Mouse (Mus musculus): ENCODE data around the gene Prlr. TPM values are rescaled to one million over a fixed set of nuclear protein-coding genes. Genes with fewer than 3 reads are reported as not detected.

Gene Prlr
- polyA plus RNA-seq, 1 experiment: 82.0 TPM

- no peaks in the 10 kb centered on the region for H3K36me3 ChIP-seq (ENCODE audit: control insufficient read depth, insufficient read depth, low read length)
- no peak for DNase-seq
- no peak for TF ChIP-seq CTCF (conservative IDR thresholded peaks at IDR 0.05; ENCODE audit: insufficient read depth, insufficient read length, low read depth, low read length)
- no peak for TF ChIP-seq POLR2A (IDR thresholded peaks at IDR 0.05; ENCODE audit: low read depth, low read length)
- WGBS: 54% methylated on average over 6 of the region's 6 CpGs
- H3K4me3 ChIP-seq (ENCODE audit: insufficient read depth, low read depth, low read length): no peak overlapping the region
- H3K27ac ChIP-seq (ENCODE audit: insufficient read depth, low read depth, low read length): no peak overlapping the region
- H3K27me3 ChIP-seq (replicated peaks; ENCODE audit: control insufficient read depth, insufficient read depth, low read length): no peaks in the 10 kb centered on the region
- no peaks in the 10 kb centered on the region for H3K4me1 ChIP-seq (ENCODE audit: control insufficient read depth, insufficient read depth, low read length)
These were observed 73.7 kb downstream of the Prlr start for GRCm38 (mm10) chr15:10250784-10251183.

GRCm38 (mm10) chr15:10252526-10252925, 75.5 kb downstream of the Prlr start:
- no peak overlapping the region for H3K4me3 ChIP-seq (ENCODE audit: insufficient read depth, low read depth, low read length)
- H3K36me3 ChIP-seq (ENCODE audit: control insufficient read depth, insufficient read depth, low read length): no peaks in the 10 kb centered on the region
- WGBS: 78% methylated on average over 1 of the region's 1 CpGs
- no peak for DNase-seq
- H3K27me3 ChIP-seq (replicated peaks; ENCODE audit: control insufficient read depth, insufficient read depth, low read length): no peaks in the 10 kb centered on the region
- H3K4me1 ChIP-seq (ENCODE audit: control insufficient read depth, insufficient read depth, low read length): no peaks in the 10 kb centered on the region
- H3K27ac ChIP-seq (ENCODE audit: insufficient read depth, low read depth, low read length): no peak overlapping the region
- TF ChIP-seq CTCF (conservative IDR thresholded peaks at IDR 0.05; ENCODE audit: insufficient read depth, insufficient read length, low read depth, low read length) (no peak), POLR2A (IDR thresholded peaks at IDR 0.05; ENCODE audit: low read depth, low read length) (no peak)

GRCm38 (mm10) chr15:10262219-10262618, 85.2 kb downstream of the Prlr start:
- Histone ChIP-seq H3K27me3 (replicated peaks; ENCODE audit: control insufficient read depth, insufficient read depth, low read length) (no peaks in the 10 kb centered on the region), H3K27ac (ENCODE audit: insufficient read depth, low read depth, low read length) (no peak overlapping the region), H3K4me3 (ENCODE audit: insufficient read depth, low read depth, low read length) (no peak overlapping the region), H3K36me3 (ENCODE audit: control insufficient read depth, insufficient read depth, low read length) (no peaks in the 10 kb centered on the region), H3K4me1 (ENCODE audit: control insufficient read depth, insufficient read depth, low read length) (no peaks in the 10 kb centered on the region)
- 94% methylated on average over 2 of the region's 2 CpGs for WGBS
- TF ChIP-seq CTCF (conservative IDR thresholded peaks at IDR 0.05; ENCODE audit: insufficient read depth, insufficient read length, low read depth, low read length): no peak
- no peak for DNase-seq

- TF ChIP-seq POLR2A (IDR thresholded peaks at IDR 0.05; ENCODE audit: low read depth, low read length): no peak
- no peak for TF ChIP-seq CTCF (conservative IDR thresholded peaks at IDR 0.05; ENCODE audit: insufficient read depth, insufficient read length, low read depth, low read length)
- no peak for DNase-seq
- Histone ChIP-seq H3K27me3 (replicated peaks; ENCODE audit: control insufficient read depth, insufficient read depth, low read length) (no peaks in the 10 kb centered on the region), H3K36me3 (ENCODE audit: control insufficient read depth, insufficient read depth, low read length) (no peaks in the 10 kb centered on the region), H3K4me3 (ENCODE audit: insufficient read depth, low read depth, low read length) (no peak overlapping the region), H3K27ac (ENCODE audit: insufficient read depth, low read depth, low read length) (no peak overlapping the region), H3K4me1 (ENCODE audit: control insufficient read depth, insufficient read depth, low read length) (no peaks in the 10 kb centered on the region)
- WGBS: 55% methylated on average over 1 of the region's 1 CpGs
These were observed 85.6 kb downstream of the Prlr start for GRCm38 (mm10) chr15:10262641-10263040.

GRCm38 (mm10) chr15:10263420-10263819, 86.4 kb downstream of the Prlr start:
- no peak for TF ChIP-seq CTCF (conservative IDR thresholded peaks at IDR 0.05; ENCODE audit: insufficient read depth, insufficient read length, low read depth, low read length)
- no peak for TF ChIP-seq POLR2A (IDR thresholded peaks at IDR 0.05; ENCODE audit: low read depth, low read length)
- H3K4me3 ChIP-seq (ENCODE audit: insufficient read depth, low read depth, low read length): no peak overlapping the region
- H3K27ac ChIP-seq (ENCODE audit: insufficient read depth, low read depth, low read length): no peak overlapping the region
- no peaks in the 10 kb centered on the region for H3K27me3 ChIP-seq (replicated peaks; ENCODE audit: control insufficient read depth, insufficient read depth, low read length)
- WGBS: 64% methylated on average over 3 of the region's 3 CpGs
- no peaks in the 10 kb centered on the region for H3K36me3 ChIP-seq (ENCODE audit: control insufficient read depth, insufficient read depth, low read length)
- DNase-seq: no peak
- H3K4me1 ChIP-seq (ENCODE audit: control insufficient read depth, insufficient read depth, low read length): no peaks in the 10 kb centered on the region

- no peak overlapping the region for H3K27ac ChIP-seq (ENCODE audit: insufficient read depth, low read depth, low read length)
- no peak for DNase-seq
- WGBS: 84% methylated on average over 5 of the region's 5 CpGs
- H3K4me3 ChIP-seq (ENCODE audit: insufficient read depth, low read depth, low read length): no peak overlapping the region
- no peaks in the 10 kb centered on the region for H3K36me3 ChIP-seq (ENCODE audit: control insufficient read depth, insufficient read depth, low read length)
- TF ChIP-seq POLR2A (IDR thresholded peaks at IDR 0.05; ENCODE audit: low read depth, low read length): no peak
- no peak for TF ChIP-seq CTCF (conservative IDR thresholded peaks at IDR 0.05; ENCODE audit: insufficient read depth, insufficient read length, low read depth, low read length)
- H3K4me1 ChIP-seq (ENCODE audit: control insufficient read depth, insufficient read depth, low read length): no peaks in the 10 kb centered on the region
- H3K27me3 ChIP-seq (replicated peaks; ENCODE audit: control insufficient read depth, insufficient read depth, low read length): no peaks in the 10 kb centered on the region
These were observed 87.8 kb downstream of the Prlr start for GRCm38 (mm10) chr15:10264885-10265284.

GRCm38 (mm10) chr15:10267251-10267650, 90.2 kb downstream of the Prlr start:
- H3K36me3 ChIP-seq (ENCODE audit: control insufficient read depth, insufficient read depth, low read length): no peaks in the 10 kb centered on the region
- H3K27me3 ChIP-seq (replicated peaks; ENCODE audit: control insufficient read depth, insufficient read depth, low read length): no peaks in the 10 kb centered on the region
- no peaks in the 10 kb centered on the region for H3K4me1 ChIP-seq (ENCODE audit: control insufficient read depth, insufficient read depth, low read length)
- 23% methylated on average over 3 of the region's 3 CpGs for WGBS
- H3K27ac ChIP-seq (ENCODE audit: insufficient read depth, low read depth, low read length): no peak overlapping the region
- DNase-seq: no peak
- TF ChIP-seq CTCF (conservative IDR thresholded peaks at IDR 0.05; ENCODE audit: insufficient read depth, insufficient read length, low read depth, low read length) (no peak), POLR2A (IDR thresholded peaks at IDR 0.05; ENCODE audit: low read depth, low read length) (no peak)
- no peak overlapping the region for H3K4me3 ChIP-seq (ENCODE audit: insufficient read depth, low read depth, low read length)

- H3K4me1 ChIP-seq (ENCODE audit: control insufficient read depth, insufficient read depth, low read length): peaks cover 3% of the 10 kb centered on the region; the same call in 1 of the 2 replicates
- peak; percentile 66 for DNase-seq
- no peak overlapping the region for H3K27ac ChIP-seq (ENCODE audit: insufficient read depth, low read depth, low read length)
- no peak for TF ChIP-seq POLR2A (IDR thresholded peaks at IDR 0.05; ENCODE audit: low read depth, low read length)
- TF ChIP-seq CTCF (conservative IDR thresholded peaks at IDR 0.05; ENCODE audit: insufficient read depth, insufficient read length, low read depth, low read length): no peak
- H3K4me3 ChIP-seq (ENCODE audit: insufficient read depth, low read depth, low read length): no peak overlapping the region
- H3K36me3 ChIP-seq (ENCODE audit: control insufficient read depth, insufficient read depth, low read length): no peaks in the 10 kb centered on the region
- no peaks in the 10 kb centered on the region for H3K27me3 ChIP-seq (replicated peaks; ENCODE audit: control insufficient read depth, insufficient read depth, low read length)
These were observed 99.3 kb downstream of the Prlr start for GRCm38 (mm10) chr15:10276386-10276785.

Data from kidney, adult 2 months (tissue).